Mouse (Mus musculus) embryonic facial prominence, embryonic 11.5 days (tissue): Measurements from ENCODE around the gene Serinc5. TPM values are rescaled to one million over a fixed set of nuclear protein-coding genes. Genes with fewer than 3 reads are reported as not detected.

Experiments used
- ATAC-seq: fragments of 200-750 bp; cut with Nextera tagmentation; replicated peaks from 2 replicates; pipeline ENCODE4 v1.8.0; 2017; ENCODE audit warnings: low read depth; ENCODE audit not compliant: insufficient number of reproducible peaks, low FRiP score, low TSS enrichment
- DNase-seq: peaks from one replicate; pipeline ENCODE4 v3.0.0-alpha.2; 2015; ENCODE audit warnings: low spot score
- H3K27ac ChIP-seq: fragments of 300-500 bp; sonication (generic); replicated peaks from 2 replicates; pipeline ENCODE4 v1.5.1; 2014; ENCODE audit warnings: mild to moderate bottlenecking, low read depth, low read length, control low read depth
- H3K27me3 ChIP-seq: fragments of 300-500 bp; sonication (generic); 2 replicates; pipeline ENCODE4 v1.6.1; 2014; ENCODE audit warnings: mild to moderate bottlenecking, low read length, moderate library complexity, mixed read lengths; ENCODE audit not compliant: control insufficient read depth, insufficient read depth
- H3K36me3 ChIP-seq: fragments of 300-500 bp; sonication (generic); replicated peaks from 2 replicates; pipeline ENCODE4 v1.6.1; 2014; ENCODE audit warnings: low read depth, mild to moderate bottlenecking, low read length, moderate library complexity, mixed read lengths; ENCODE audit not compliant: control insufficient read depth, insufficient read depth
- H3K4me1 ChIP-seq: fragments of 300-500 bp; sonication (generic); 2 replicates; pipeline ENCODE4 v1.6.1; 2014; ENCODE audit warnings: low read length, mixed read lengths; ENCODE audit not compliant: control insufficient read depth, insufficient read depth
- H3K4me2 ChIP-seq: fragments of 300-500 bp; sonication (generic); 2 replicates; pipeline ENCODE4 v1.6.1; 2014; ENCODE audit warnings: low read depth, mild to moderate bottlenecking, control low read depth, low read length, moderate library complexity
- H3K4me3 ChIP-seq: fragments of 300-500 bp; sonication (generic); 2 replicates; pipeline ENCODE4 v1.5.1; 2014; ENCODE audit warnings: low read depth, low read length, control low read depth
- H3K9ac ChIP-seq: fragments of 300-500 bp; sonication (generic); replicated peaks from 2 replicates; pipeline ENCODE4 v1.6.1; 2014; ENCODE audit warnings: mild to moderate bottlenecking, control low read depth, low read length
- H3K9me3 ChIP-seq: fragments of 300-500 bp; sonication (generic); replicated peaks from 2 replicates; pipeline ENCODE4 v1.6.1; 2016; ENCODE audit warnings: mild to moderate bottlenecking, low read length, inconsistent platforms, mixed read lengths; ENCODE audit not compliant: control insufficient read depth
- WGBS: fragments of 180-500 bp; shearing (Covaris S2); extraction: QIAGEN DNeasy Blood & Tissue Kit; methylation state at CpG from one replicate; pipeline ENCODE4 v1.1.7; 2014; 5-methylcytosine and 5-hydroxymethylcytosine counted together
- polyA plus RNA-seq: library from polyadenylated mRNA; unstranded; fragments of >200 nt; fragmentation: Nextera tagmentation; extraction: Ambion mirVana; gene quantifications from 2 replicates; pipeline ENCODE4 v1.2.1, GENCODE M21; 2014

Gene Serinc5
- polyA plus RNA-seq, 1 experiment from 2014 or later: 9.8 TPM

DNA sequence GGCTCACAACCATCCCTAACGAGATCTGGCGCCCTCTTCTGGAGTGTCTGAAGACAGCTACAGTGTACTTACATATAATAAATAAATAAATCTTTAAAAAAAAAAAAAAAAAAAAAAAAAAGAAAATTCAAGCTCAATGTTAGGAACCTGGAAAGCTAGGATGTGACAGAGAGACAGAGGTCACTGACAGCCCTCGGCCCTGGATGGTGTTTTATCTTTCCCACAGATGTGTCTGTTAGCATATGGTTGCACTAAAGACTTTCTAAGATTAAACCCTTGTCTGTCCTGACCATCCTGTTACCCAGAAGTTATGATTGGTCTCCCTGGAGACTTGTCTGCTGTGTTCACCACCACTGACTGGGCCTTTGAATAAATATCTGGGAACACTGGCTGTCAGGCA is 33.3 kb downstream of the Serinc5 start:
- Histone ChIP-seq H3K36me3 (no peaks in the 10 kb centered on the region), H3K27me3 (no peaks in the 10 kb centered on the region), H3K4me1 (no peaks in the 10 kb centered on the region), H3K9me3 (no peaks in the 10 kb centered on the region), H3K9ac (no peak overlapping the region), H3K4me3 (no peak overlapping the region), H3K27ac (no peak overlapping the region), H3K4me2 (no peak overlapping the region)
- WGBS: 86% methylated on average over 3 of the region's 3 CpGs
- ATAC-seq (no peak), DNase-seq (no peak)

DNA sequence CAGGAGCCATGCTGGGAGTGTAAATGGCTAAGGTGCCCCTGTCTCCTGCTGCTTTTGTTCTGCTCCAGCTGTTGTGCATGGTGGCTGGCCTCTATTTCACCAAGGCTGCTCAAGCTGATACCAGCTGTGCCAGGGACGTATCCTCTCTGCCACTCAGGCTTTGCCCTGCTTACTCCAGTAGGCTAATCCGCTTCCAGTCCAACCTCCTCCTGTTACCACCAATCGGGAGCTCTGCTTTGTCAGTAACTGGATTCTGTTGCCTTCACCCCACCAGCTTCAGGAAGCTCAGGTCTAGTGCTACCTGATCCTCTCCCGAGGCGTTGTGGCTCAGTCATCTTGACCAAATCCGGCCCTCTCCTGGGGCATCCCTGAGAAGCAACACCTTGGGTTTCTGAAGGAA is 33.9 kb downstream of the Serinc5 start:
- no peaks in the 10 kb centered on the region for H3K36me3 ChIP-seq
- no peak for DNase-seq
- no peak overlapping the region for H3K4me2 ChIP-seq
- no peaks in the 10 kb centered on the region for H3K9me3 ChIP-seq
- H3K27ac ChIP-seq: no peak overlapping the region
- no peak for ATAC-seq
- no peaks in the 10 kb centered on the region for H3K27me3 ChIP-seq
- H3K4me3 ChIP-seq: no peak overlapping the region
- 54% methylated on average over 6 of the region's 6 CpGs for WGBS
- H3K4me1 ChIP-seq: no peaks in the 10 kb centered on the region
- no peak overlapping the region for H3K9ac ChIP-seq

DNA sequence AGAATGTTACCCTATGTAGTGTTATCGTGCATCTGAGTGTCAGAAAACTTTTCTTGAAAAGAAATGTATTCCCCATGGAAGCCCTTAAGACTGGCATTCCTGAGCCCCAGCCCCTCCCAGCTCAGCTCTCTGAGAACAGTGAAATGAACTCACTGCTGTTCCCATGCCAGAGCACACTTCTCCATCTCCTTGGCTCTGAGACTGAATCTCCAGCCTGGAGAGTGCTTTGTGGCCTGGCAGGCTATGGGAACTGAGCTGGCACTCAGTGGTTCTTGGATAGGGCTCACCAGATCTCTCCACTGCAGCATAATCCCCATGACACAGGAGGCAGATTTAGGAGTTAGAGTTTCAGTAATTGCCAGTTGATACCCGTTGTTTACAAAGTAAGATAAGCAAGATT is 36.8 kb downstream of the Serinc5 start:
- Histone ChIP-seq H3K36me3 (no peaks in the 10 kb centered on the region), H3K27ac (no peak overlapping the region), H3K4me1 (no peaks in the 10 kb centered on the region), H3K27me3 (no peaks in the 10 kb centered on the region), H3K9me3 (no peaks in the 10 kb centered on the region), H3K9ac (no peak overlapping the region), H3K4me2 (no peak overlapping the region), H3K4me3 (no peak overlapping the region)
- DNase-seq (no peak), ATAC-seq (no peak)
- WGBS: 63% methylated on average over 2 of the region's 2 CpGs

GRCm38 (mm10) chr13:92649111-92649510 is 38.2 kb downstream of the Serinc5 start:
- H3K4me2 ChIP-seq: no peak overlapping the region
- no peaks in the 10 kb centered on the region for H3K4me1 ChIP-seq
- no peak overlapping the region for H3K9ac ChIP-seq
- H3K9me3 ChIP-seq: no peaks in the 10 kb centered on the region
- DNase-seq: no peak
- no peak overlapping the region for H3K27ac ChIP-seq
- H3K36me3 ChIP-seq: no peaks in the 10 kb centered on the region
- H3K27me3 ChIP-seq: no peaks in the 10 kb centered on the region
- H3K4me3 ChIP-seq: no peak overlapping the region
- ATAC-seq: no peak
- 86% methylated on average over 10 of the region's 10 CpGs for WGBS

GRCm38 (mm10) chr13:92650956-92651355 is 40.1 kb downstream of the Serinc5 start:
- H3K27ac ChIP-seq: 0 out of 2 replicates have a peak overlapping the region, but pooled peaks have one; percentile 20
- no peak overlapping the region for H3K9ac ChIP-seq
- no peak overlapping the region for H3K4me3 ChIP-seq
- no peak for DNase-seq
- no peaks in the 10 kb centered on the region for H3K27me3 ChIP-seq
- no peaks in the 10 kb centered on the region for H3K9me3 ChIP-seq
- H3K4me2 ChIP-seq: no peak overlapping the region
- no peaks in the 10 kb centered on the region for H3K36me3 ChIP-seq
- ATAC-seq: no peak
- WGBS: 56% methylated on average over 2 of the region's 2 CpGs
- no peaks in the 10 kb centered on the region for H3K4me1 ChIP-seq

DNA sequence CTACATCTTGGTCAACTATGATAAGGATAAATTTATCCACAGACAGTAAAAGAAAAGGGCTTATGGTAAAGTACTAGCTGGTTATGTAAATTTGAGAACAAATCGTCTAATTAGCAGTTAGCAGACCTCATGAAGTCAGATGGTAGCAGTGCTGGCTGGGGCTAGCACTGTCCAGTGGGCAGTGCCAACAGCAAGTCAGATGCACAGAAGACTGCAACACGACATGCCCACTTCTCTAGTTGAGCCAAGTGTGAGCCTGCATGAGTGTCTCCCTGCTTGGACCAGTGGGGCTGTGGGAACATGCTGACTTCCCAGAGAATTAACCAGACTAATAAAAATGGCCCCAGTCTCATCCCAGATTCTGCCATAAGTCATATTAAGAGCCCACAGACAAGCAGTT is 41.6 kb downstream of the Serinc5 start:
- H3K9ac ChIP-seq: no peak overlapping the region
- no peak for DNase-seq
- 77% methylated on average over 2 of the region's 2 CpGs for WGBS
- H3K9me3 ChIP-seq: no peaks in the 10 kb centered on the region
- ATAC-seq: no peak
- no peaks in the 10 kb centered on the region for H3K4me1 ChIP-seq
- no peak overlapping the region for H3K4me3 ChIP-seq
- H3K27me3 ChIP-seq: no peaks in the 10 kb centered on the region
- H3K27ac ChIP-seq: no peak overlapping the region
- H3K36me3 ChIP-seq: no peaks in the 10 kb centered on the region
- H3K4me2 ChIP-seq: no peak overlapping the region

- no peak overlapping the region for H3K4me3 ChIP-seq
- H3K9me3 ChIP-seq: no peaks in the 10 kb centered on the region
- no peak for ATAC-seq
- 47% methylated on average over 5 of the region's 5 CpGs for WGBS
- no peak for DNase-seq
- H3K36me3 ChIP-seq: no peaks in the 10 kb centered on the region
- no peak overlapping the region; the same call in 1 of the 2 replicates for H3K9ac ChIP-seq
- no peaks in the 10 kb centered on the region for H3K27me3 ChIP-seq
- no peak overlapping the region for H3K4me2 ChIP-seq
- H3K4me1 ChIP-seq: no peaks in the 10 kb centered on the region
- no peak overlapping the region for H3K27ac ChIP-seq
Measured at GRCm38 (mm10) chr13:92653283-92653682, 42.4 kb downstream of the Serinc5 start.

- Histone ChIP-seq H3K36me3 (no peaks in the 10 kb centered on the region), H3K9me3 (no peaks in the 10 kb centered on the region), H3K4me3 (no peak overlapping the region), H3K4me2 (no peak overlapping the region), H3K27ac (no peak overlapping the region), H3K9ac (no peak overlapping the region), H3K27me3 (no peaks in the 10 kb centered on the region), H3K4me1 (no peaks in the 10 kb centered on the region)
- no peak for ATAC-seq
- DNase-seq: no peak
- 82% methylated on average over 4 of the region's 4 CpGs for WGBS
Measured at GRCm38 (mm10) chr13:92656815-92657513, 46.1 kb downstream of the Serinc5 start.
